Mouse (Mus musculus): ENCODE results near the gene Olfr765.
"Not testable (repeated sequence)": the region's sequence is repeated elsewhere in the genome, so short reads cannot be mapped to it uniquely, and the experiment has no call there.

Gene Olfr765

GRCm38 (mm10) chr10:129049898-129050297 is at the start of gene Olfr765:
TSS of gene Olfr765 (minus strand) at chr10:129049998.
- not testable (repeated sequence) for DNase-seq (ENCODE audit: low spot score in 2 of 2)

DNA sequence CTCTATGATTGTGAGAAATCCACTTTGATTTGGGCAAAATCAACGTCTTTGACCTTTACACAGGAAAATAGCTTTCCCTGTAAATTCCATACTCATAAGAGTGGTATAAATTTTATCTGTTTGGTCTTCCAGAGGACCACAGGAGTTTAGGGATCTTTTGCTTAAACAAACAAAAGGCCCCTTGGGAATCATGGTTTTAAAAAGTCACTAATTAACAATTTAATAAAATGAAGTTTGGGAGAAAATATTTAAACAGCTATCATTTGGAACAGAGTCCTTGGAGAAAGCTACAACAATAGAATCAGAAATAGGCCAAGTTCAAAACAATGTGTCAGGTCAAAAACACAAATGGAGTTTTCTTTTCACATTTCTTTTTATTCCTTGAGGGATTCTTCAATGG is 49.5 kb upstream of the Olfr765 start, which contains the start of gene Olfr768:
TSS of gene Olfr768 (minus strand) at position 101 of the 400 bp plus-strand sequence.
- no peak for DNase-seq (ENCODE audit: low spot score in 2 of 2)

GRCm38 (mm10) chr10:129082810-129083209 is 33.0 kb upstream of the Olfr765 start, which contains the start of gene Olfr767:
TSS of gene Olfr767 (minus strand) at chr10:129082910.
- DNase-seq (ENCODE audit: low spot score in 2 of 2) = not testable (repeated sequence)

- no peak for DNase-seq (ENCODE audit: low spot score in 2 of 2)
These were observed 19.1 kb upstream of the Olfr765 start, which contains the start of gene Olfr766-ps1 for GRCm38 (mm10) chr10:129068877-129069276. TSS of gene Olfr766-ps1 (minus strand) at chr10:129068977.

- no peak for DNase-seq (ENCODE audit: low spot score in 2 of 2)
These were observed 10.0 kb downstream of the Olfr765 start, which contains the start of gene Olfr764-ps1 for GRCm38 (mm10) chr10:129039796-129040195. TSS of gene Olfr764-ps1 (minus strand) at chr10:129039896.

DNA sequence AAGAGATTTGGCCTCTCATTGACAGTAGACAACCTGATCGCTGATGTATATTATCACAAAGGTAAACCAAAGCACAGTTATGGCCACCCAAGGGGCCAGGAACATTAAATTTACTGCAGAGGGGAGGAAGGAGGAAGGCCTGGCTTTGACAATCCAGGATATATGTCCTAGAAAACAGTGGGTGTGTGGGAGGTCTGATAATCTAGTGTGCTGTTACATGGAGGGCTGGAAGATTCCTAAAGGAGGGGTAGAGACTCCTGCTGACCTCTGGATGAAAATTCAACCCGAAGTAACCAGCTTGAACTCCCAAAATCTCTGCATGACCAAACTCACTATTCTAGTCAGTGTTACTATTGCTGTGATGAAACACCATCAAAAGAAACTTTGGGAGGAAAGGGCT is 21.5 kb downstream of the Olfr765 start:
- no peak for DNase-seq (ENCODE audit: low spot score in 2 of 2)

- peak; percentile 1 to 3 for DNase-seq (ENCODE audit: low spot score in 2 of 2)
These were observed 23.7 kb downstream of the Olfr765 start for GRCm38 (mm10) chr10:129026018-129026662.

- no peak for DNase-seq (ENCODE audit: low spot score in 2 of 2)
These were observed 26.5 kb downstream of the Olfr765 start for GRCm38 (mm10) chr10:129023319-129023718.

DNA sequence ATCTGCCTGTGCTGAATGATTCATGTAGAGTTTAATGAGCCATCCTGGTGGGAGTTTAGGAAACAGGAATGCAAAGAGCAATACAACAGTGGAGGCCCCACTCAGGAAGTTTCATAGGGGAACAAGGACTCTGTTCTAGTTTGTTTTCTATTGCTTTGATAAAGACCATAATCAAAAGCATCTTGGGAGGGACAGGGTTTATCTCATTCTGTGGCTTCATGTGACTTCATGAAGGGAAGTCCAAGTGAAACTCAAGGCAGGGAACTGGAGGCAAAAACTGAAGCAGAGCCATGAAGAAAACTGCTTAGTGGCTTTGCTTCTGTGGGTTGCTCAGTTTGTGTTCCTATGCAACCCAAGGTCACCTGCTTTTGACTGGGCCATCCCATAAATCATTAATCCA is 35.3 kb downstream of the Olfr765 start:
- DNase-seq (ENCODE audit: low spot score in 2 of 2) = no peak

DNA sequence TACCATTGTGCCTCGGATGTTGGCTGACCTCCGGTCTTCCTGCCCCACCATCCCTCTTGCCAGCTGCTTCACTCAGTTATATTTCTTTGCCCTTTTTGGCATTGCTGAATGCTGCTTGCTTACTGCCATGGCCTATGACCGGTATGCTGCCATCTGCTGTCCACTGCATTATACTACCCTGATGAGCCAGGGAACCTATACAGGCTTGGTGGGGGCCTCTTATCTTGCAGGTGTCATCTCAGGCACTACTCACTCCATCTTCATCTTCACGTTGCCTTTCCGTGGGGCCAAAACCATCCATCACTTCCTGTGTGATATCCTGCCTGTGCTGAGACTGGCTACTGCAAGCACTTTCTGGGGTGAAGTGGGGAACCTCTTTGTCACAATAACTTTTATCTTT is 38.3 kb downstream of the Olfr765 start:
- DNase-seq (ENCODE audit: low spot score in 2 of 2) = not testable (repeated sequence)

- no peak for DNase-seq (ENCODE audit: low spot score in 2 of 2)
These were observed 39.4 kb downstream of the Olfr765 start, which contains the start of gene Olfr763 for GRCm38 (mm10) chr10:129010288-129010841. TSS of gene Olfr763 (plus strand) at chr10:129010791.

DNA sequence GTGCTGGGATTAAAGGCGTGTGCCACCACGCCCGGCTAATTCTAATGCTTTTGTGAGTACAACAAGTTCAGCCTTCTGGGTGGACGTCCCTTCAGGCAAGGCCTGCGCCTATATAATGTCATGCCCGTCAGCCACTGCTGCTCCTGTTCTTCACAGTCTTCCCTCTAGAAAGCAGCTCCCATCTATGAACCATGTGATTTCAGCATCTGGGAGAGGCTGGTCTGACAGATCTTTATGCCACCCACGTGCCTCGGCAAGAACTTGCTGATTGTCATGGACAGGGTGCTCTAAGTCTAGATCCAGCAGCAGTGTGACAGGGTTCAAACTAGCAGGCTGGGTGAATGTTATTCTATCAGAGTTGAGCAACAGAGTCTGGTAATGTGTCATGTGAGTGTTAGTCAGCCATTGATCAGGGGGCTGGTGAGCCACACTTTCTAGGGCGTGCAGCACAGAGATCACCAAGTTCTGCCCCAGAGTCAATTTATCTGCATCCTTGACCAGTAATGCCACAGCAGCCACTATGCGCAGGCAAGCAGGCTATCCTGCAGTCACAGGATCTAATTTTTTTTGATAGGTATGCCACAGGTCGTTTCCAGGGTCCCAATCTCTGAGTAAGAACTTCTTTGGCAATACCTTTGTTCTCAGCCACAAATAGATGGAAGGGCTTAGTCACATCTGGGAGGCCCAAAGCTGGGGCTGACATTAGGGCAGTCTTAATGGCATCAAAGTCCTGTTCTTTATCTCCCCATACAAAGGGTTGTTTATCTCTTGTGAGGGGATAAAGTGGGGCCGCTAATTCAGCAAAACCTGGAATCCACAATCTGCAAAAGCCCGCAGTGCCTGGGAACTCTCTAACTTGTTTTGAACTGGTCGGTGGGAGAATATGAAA is 45.5 kb downstream of the Olfr765 start:
- no peak for DNase-seq (ENCODE audit: low spot score in 2 of 2)

DNA sequence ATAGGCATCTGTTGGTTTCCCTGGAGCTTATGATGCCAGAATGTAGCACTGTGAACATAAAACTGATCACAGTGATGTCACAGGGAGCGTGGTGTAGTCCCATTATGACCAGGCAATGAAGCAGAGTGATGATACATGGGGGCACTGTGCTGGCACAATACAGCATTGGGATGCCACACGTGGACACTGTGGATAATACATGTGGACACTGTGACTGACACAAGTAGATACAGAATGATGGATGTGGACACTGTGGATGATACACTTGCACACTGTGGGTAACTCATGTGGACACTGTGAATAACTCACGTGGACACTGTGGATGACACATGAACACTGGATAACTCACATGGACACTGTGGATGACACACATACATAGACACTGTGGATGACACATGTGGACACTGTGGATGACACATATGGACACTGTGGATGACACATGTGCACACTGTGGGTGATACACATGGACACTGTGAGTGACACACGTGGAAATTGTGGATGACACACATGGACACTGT is 53.2 kb downstream of the Olfr765 start:
- DNase-seq (ENCODE audit: low spot score in 2 of 2) = no peak

DNA sequence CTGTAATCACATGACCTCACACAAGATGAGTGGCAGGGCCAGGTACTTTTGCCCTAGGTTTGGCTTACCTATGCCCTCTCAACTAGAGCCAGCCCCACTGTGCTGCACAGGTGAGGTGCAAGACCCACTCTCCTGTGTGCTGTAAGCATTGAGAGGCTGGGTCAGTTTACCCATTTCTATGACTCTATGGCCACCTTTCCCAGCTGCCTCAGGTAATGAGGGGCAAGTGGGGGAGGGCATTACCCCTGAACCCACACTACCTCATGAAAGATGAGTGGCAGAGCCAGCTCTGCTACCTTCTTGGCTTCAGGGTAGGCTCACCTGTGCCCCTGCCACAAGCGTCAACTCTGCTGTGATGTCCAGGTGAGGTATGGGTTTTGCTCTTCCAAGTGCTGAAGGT is 54.0 kb downstream of the Olfr765 start:
- no peak for DNase-seq (ENCODE audit: low spot score in 2 of 2)
